Mouse (Mus musculus): ENCODE results near the gene Tipin. TPM values are rescaled to one million over a fixed set of nuclear protein-coding genes. Genes with fewer than 3 reads are reported as not detected.
"Not testable (repeated sequence)": the region's sequence is repeated elsewhere in the genome, so short reads cannot be mapped to it uniquely, and the experiment has no call there.

Gene Tipin
- total RNA-seq, 2 experiments from 2014 or later, result 8.0 to 8.7 TPM

- DNase-seq, result no peak
These were observed 10.1 kb upstream of the Tipin start for GRCm38 (mm10) chr9:64271249-64271648.

GRCm38 (mm10) chr9:64272611-64273010 lies 8.8 kb upstream of the Tipin start:
- DNase-seq, result no peak

- no peak for DNase-seq
These were observed 7.6 kb upstream of the Tipin start for GRCm38 (mm10) chr9:64273757-64274156.

GRCm38 (mm10) chr9:64274291-64274690 lies 7.1 kb upstream of the Tipin start:
- no peak for DNase-seq

- DNase-seq, result no peak
These were observed 6.5 kb upstream of the Tipin start for GRCm38 (mm10) chr9:64274919-64275318.

- DNase-seq, result peak; percentile 13
These were observed 3.7 kb upstream of the Tipin start for GRCm38 (mm10) chr9:64277706-64278105.

- DNase-seq, result no peak
These were observed 2.6 kb upstream of the Tipin start for GRCm38 (mm10) chr9:64278665-64279310.

GRCm38 (mm10) chr9:64281781-64282178 lies 399 bp downstream of the Tipin start:
- DNase-seq, result no peak

GRCm38 (mm10) chr9:64282404-64282987 lies 1.1 kb downstream of the Tipin start:
- no peak for DNase-seq

GRCm38 (mm10) chr9:64303086-64303485 lies 21.7 kb downstream of the Tipin start:
- not testable (repeated sequence) for DNase-seq

- no peak for DNase-seq
These were observed 25.3 kb downstream of the Tipin start for GRCm38 (mm10) chr9:64306476-64307312.

GRCm38 (mm10) chr9:64310996-64311785 lies 29.8 kb downstream of the Tipin start:
- DNase-seq, result no peak

GRCm38 (mm10) chr9:64312128-64312527 lies 30.7 kb downstream of the Tipin start:
- no peak for DNase-seq

GRCm38 (mm10) chr9:64314696-64315095 lies 33.3 kb downstream of the Tipin start:
- DNase-seq, result no peak

- no peak for DNase-seq
These were observed 35.6 kb downstream of the Tipin start for GRCm38 (mm10) chr9:64316986-64317385.

GRCm38 (mm10) chr9:64323976-64324375 lies 42.6 kb downstream of the Tipin start:
- no peak for DNase-seq

- no peak for DNase-seq
These were observed 54.4 kb downstream of the Tipin start for GRCm38 (mm10) chr9:64335825-64336224.

- no peak for DNase-seq
These were observed 58.0 kb downstream of the Tipin start for GRCm38 (mm10) chr9:64339361-64339760.

- peak; percentile 72 for DNase-seq
These were observed 59.2 kb downstream of the Tipin start for GRCm38 (mm10) chr9:64340351-64341253.

GRCm38 (mm10) chr9:64341254-64341566 lies 59.8 kb downstream of the Tipin start, which contains the start of gene Dis3l:
Gene Dis3l (minus strand): TSS chr9:64341288.
- DNase-seq, result no peak

- DNase-seq, result no peak
These were observed 60.3 kb downstream of the Tipin start for GRCm38 (mm10) chr9:64341671-64342070.
